Mouse (Mus musculus) limb, embryonic 10.5 days (tissue): ENCODE data around the gene Bckdha. TPM values are rescaled to one million over a fixed set of nuclear protein-coding genes. Genes with fewer than 3 reads are reported as not detected.

Experiments
- DNase-seq: peaks from one replicate; pipeline ENCODE4 v3.0.0-alpha.2; 2017; ENCODE audit warnings: low spot score
- H3K27ac ChIP-seq: fragments of 300-500 bp; sonication (generic); 2 replicates; pipeline ENCODE4 v1.5.1; 2016; ENCODE audit warnings: mild to moderate bottlenecking
- H3K27me3 ChIP-seq: fragments of 300-500 bp; sonication (generic); 2 replicates; pipeline ENCODE4 v1.6.1; 2016; ENCODE audit warnings: low read depth, mild to moderate bottlenecking; ENCODE audit not compliant: poor library complexity, severe bottlenecking
- H3K36me3 ChIP-seq: fragments of 300-500 bp; sonication (generic); 2 replicates; pipeline ENCODE4 v1.6.1; 2016; ENCODE audit warnings: mild to moderate bottlenecking, moderate library complexity
- H3K4me1 ChIP-seq: fragments of 300-500 bp; sonication (generic); 2 replicates; pipeline ENCODE4 v1.6.1; 2016
- H3K4me3 ChIP-seq: fragments of 300-500 bp; sonication (generic); 2 replicates; pipeline ENCODE4 v1.5.1; 2016; ENCODE audit warnings: mild to moderate bottlenecking, moderate library complexity
- H3K9me3 ChIP-seq: fragments of 300-500 bp; sonication (generic); replicated peaks from 2 replicates; pipeline ENCODE4 v1.6.1; 2016; ENCODE audit warnings: mild to moderate bottlenecking
- WGBS: fragments of 180-500 bp; shearing (Covaris S2); methylation state at CpG from one replicate; pipeline ENCODE4 v1.1.7; 2016; 5-methylcytosine and 5-hydroxymethylcytosine counted together
- polyA plus RNA-seq: library from polyadenylated mRNA; unstranded; fragments of >200 nt; fragmentation: Nextera tagmentation; extraction: Ambion mirVana; gene quantifications from 2 replicates; pipeline ENCODE4 v1.2.1, GENCODE M21; 2016

Bckdha gene
- polyA plus RNA-seq, 1 experiment from 2014 or later: 66.4 TPM

- Histone ChIP-seq H3K9me3 (no peaks in the 10 kb centered on the region), H3K4me3 (no peak overlapping the region), H3K36me3 (no peaks in the 10 kb centered on the region; the same call in 1 of the 2 replicates), H3K27me3 (no peaks in the 10 kb centered on the region), H3K4me1 (no peaks in the 10 kb centered on the region), H3K27ac (no peak overlapping the region)
- no peak for DNase-seq
- 92% methylated on average over 8 of the region's 8 CpGs for WGBS
These were observed 7.5 kb downstream of the Bckdha start for GRCm38 (mm10) chr7:25651281-25651680.

- H3K27me3 ChIP-seq: no peaks in the 10 kb centered on the region
- no peak overlapping the region for H3K27ac ChIP-seq
- WGBS: 88% methylated on average over 5 of the region's 5 CpGs
- peaks cover 3% of the 10 kb centered on the region; the same call in 1 of the 2 replicates for H3K36me3 ChIP-seq
- H3K4me1 ChIP-seq: no peaks in the 10 kb centered on the region
- H3K4me3 ChIP-seq: no peak overlapping the region
- DNase-seq: no peak
- H3K9me3 ChIP-seq: no peaks in the 10 kb centered on the region
These were observed 8.9 kb downstream of the Bckdha start for GRCm38 (mm10) chr7:25649839-25650238.

- Histone ChIP-seq H3K4me1 (no peaks in the 10 kb centered on the region), H3K36me3 (peaks cover 4% of the 10 kb centered on the region; the same call in 1 of the 2 replicates), H3K4me3 (no peak overlapping the region), H3K27ac (no peak overlapping the region), H3K27me3 (no peaks in the 10 kb centered on the region), H3K9me3 (no peaks in the 10 kb centered on the region)
- no peak for DNase-seq
- 46% methylated on average over 5 of the region's 5 CpGs for WGBS
These were observed 11.1 kb downstream of the Bckdha start for GRCm38 (mm10) chr7:25647574-25648123.

- Histone ChIP-seq H3K4me1 (no peaks in the 10 kb centered on the region), H3K9me3 (no peaks in the 10 kb centered on the region), H3K36me3 (peaks cover 14% of the 10 kb centered on the region; the same call in 1 of the 2 replicates), H3K4me3 (no peak overlapping the region), H3K27me3 (no peaks in the 10 kb centered on the region), H3K27ac (no peak overlapping the region)
- no peak for DNase-seq
- WGBS: 71% methylated on average over 14 of the region's 14 CpGs
These were observed 13.7 kb downstream of the Bckdha start for GRCm38 (mm10) chr7:25645074-25645473.

- whole genome bisulfite sequencing: 88% methylated on average over 4 of the region's 4 CpGs
These were observed 14.2 kb downstream of the Bckdha start for GRCm38 (mm10) chr7:25644631-25645030.

GRCm38 (mm10) chr7:25644136-25644535 lies 14.6 kb downstream of the Bckdha start:
- 85% methylated on average over 10 of the region's 10 CpGs for WGBS
- no peak overlapping the region for H3K27ac ChIP-seq
- H3K4me3 ChIP-seq: no peak overlapping the region
- peaks cover 16% of the 10 kb centered on the region; the same call in 1 of the 2 replicates for H3K36me3 ChIP-seq
- DNase-seq: no peak
- H3K27me3 ChIP-seq: no peaks in the 10 kb centered on the region
- no peaks in the 10 kb centered on the region for H3K9me3 ChIP-seq
- no peaks in the 10 kb centered on the region for H3K4me1 ChIP-seq

More at GRCm38 (mm10) chr7:25644631-25645030, 14.2 kb downstream of the Bckdha start:
- H3K9me3 ChIP-seq: no peaks in the 10 kb centered on the region
- H3K27me3 ChIP-seq: no peaks in the 10 kb centered on the region
- peaks cover 14% of the 10 kb centered on the region; the same call in 1 of the 2 replicates for H3K36me3 ChIP-seq
- H3K4me3 ChIP-seq: no peak overlapping the region
- no peaks in the 10 kb centered on the region for H3K4me1 ChIP-seq
- no peak for DNase-seq
- H3K27ac ChIP-seq: no peak overlapping the region

- no peak overlapping the region for H3K4me3 ChIP-seq
- H3K27me3 ChIP-seq: no peaks in the 10 kb centered on the region
- no peak overlapping the region for H3K27ac ChIP-seq
- peaks cover 37% of the 10 kb centered on the region for H3K36me3 ChIP-seq
- no peaks in the 10 kb centered on the region for H3K9me3 ChIP-seq
- DNase-seq: no peak
- H3K4me1 ChIP-seq: no peaks in the 10 kb centered on the region
- 90% methylated on average over 4 of the region's 4 CpGs for WGBS
These were observed 19.0 kb downstream of the Bckdha start for GRCm38 (mm10) chr7:25639754-25640153.

GRCm38 (mm10) chr7:25637099-25637498 lies 21.7 kb downstream of the Bckdha start:
- 92% methylated on average over 5 of the region's 5 CpGs for WGBS
- Histone ChIP-seq H3K36me3 (peaks cover 49% of the 10 kb centered on the region), H3K4me3 (no peak overlapping the region), H3K27ac (no peak overlapping the region), H3K27me3 (no peaks in the 10 kb centered on the region), H3K4me1 (no peaks in the 10 kb centered on the region), H3K9me3 (no peaks in the 10 kb centered on the region)
- no peak for DNase-seq

GRCm38 (mm10) chr7:25636373-25636772 lies 22.4 kb downstream of the Bckdha start:
- Histone ChIP-seq H3K36me3 (peaks cover 56% of the 10 kb centered on the region), H3K4me3 (no peak overlapping the region), H3K9me3 (no peaks in the 10 kb centered on the region), H3K4me1 (no peaks in the 10 kb centered on the region), H3K27ac (no peak overlapping the region), H3K27me3 (no peaks in the 10 kb centered on the region)
- WGBS: 56% methylated on average over 3 of the region's 3 CpGs
- no peak for DNase-seq

GRCm38 (mm10) chr7:25632679-25633078 lies 26.1 kb downstream of the Bckdha start:
- no peak overlapping the region for H3K4me3 ChIP-seq
- 92% methylated on average over 5 of the region's 5 CpGs for WGBS
- no peaks in the 10 kb centered on the region for H3K9me3 ChIP-seq
- DNase-seq: no peak
- peaks cover 6% of the 10 kb centered on the region for H3K4me1 ChIP-seq
- no peak overlapping the region for H3K27ac ChIP-seq
- H3K36me3 ChIP-seq: peaks cover 50% of the 10 kb centered on the region
- H3K27me3 ChIP-seq: peaks cover 18% of the 10 kb centered on the region

GRCm38 (mm10) chr7:25628323-25628620 lies 30.5 kb downstream of the Bckdha start:
- peaks cover 66% of the 10 kb centered on the region for H3K36me3 ChIP-seq
- peak overlapping the region; percentile 53; the same call in 1 of the 2 replicates for H3K4me3 ChIP-seq
- H3K9me3 ChIP-seq: no peaks in the 10 kb centered on the region
- peaks cover 29% of the 10 kb centered on the region for H3K27me3 ChIP-seq
- 61% methylated on average over 8 of the region's 8 CpGs for WGBS
- H3K4me1 ChIP-seq: peaks cover 21% of the 10 kb centered on the region
- H3K27ac ChIP-seq: peak overlapping the region; percentile 77; the same call in 1 of the 2 replicates
- DNase-seq: no peak

GRCm38 (mm10) chr7:25627431-25628322 lies 31.1 kb downstream of the Bckdha start:
- Histone ChIP-seq H3K27ac (peak overlapping the region; percentile 77), H3K9me3 (no peaks in the 10 kb centered on the region), H3K4me1 (peaks cover 21% of the 10 kb centered on the region), H3K27me3 (peaks cover 29% of the 10 kb centered on the region), H3K36me3 (peaks cover 65% of the 10 kb centered on the region), H3K4me3 (peak overlapping the region; percentile 53)
- 18% methylated on average over 38 of the region's 38 CpGs for WGBS
- DNase-seq: peak; percentile 74
